Mouse (Mus musculus) hindbrain, embryonic 15.5 days (tissue): ENCODE results near the gene Amacr. TPM values are rescaled to one million over a fixed set of nuclear protein-coding genes. Genes with fewer than 3 reads are reported as not detected.

Experiments
- ATAC-seq: fragments of 200-750 bp; cut with Nextera tagmentation; 2 replicates; pipeline ENCODE4 v1.8.0; 2017; ENCODE audit warnings: low read depth, moderate number of reproducible peaks, moderate TSS enrichment; ENCODE audit not compliant: low FRiP score
- H3K27ac ChIP-seq: fragments of 300-500 bp; sonication (generic); replicated peaks from 2 replicates; pipeline ENCODE4 v1.5.1; 2015; ENCODE audit warnings: mild to moderate bottlenecking, inconsistent platforms
- H3K27me3 ChIP-seq: fragments of 300-500 bp; sonication (generic); 2 replicates; pipeline ENCODE4 v1.6.1; 2015; ENCODE audit warnings: control low read depth, inconsistent platforms
- H3K36me3 ChIP-seq: fragments of 300-500 bp; sonication (generic); 2 replicates; pipeline ENCODE4 v1.6.1; 2015; ENCODE audit warnings: control low read depth, inconsistent platforms
- H3K4me1 ChIP-seq: fragments of 300-500 bp; sonication (generic); replicated peaks from 2 replicates; pipeline ENCODE4 v1.6.1; 2015; ENCODE audit warnings: control low read depth, inconsistent platforms
- H3K4me2 ChIP-seq: fragments of 300-500 bp; sonication (generic); 2 replicates; pipeline ENCODE4 v1.6.1; 2015; ENCODE audit warnings: moderate library complexity, mild to moderate bottlenecking, inconsistent platforms
- H3K4me3 ChIP-seq: fragments of 300-500 bp; sonication (generic); 2 replicates; pipeline ENCODE4 v1.5.1; 2015; ENCODE audit warnings: mild to moderate bottlenecking, inconsistent platforms
- H3K9ac ChIP-seq: fragments of 300-500 bp; sonication (generic); 2 replicates; pipeline ENCODE4 v1.6.1; 2015; ENCODE audit warnings: inconsistent platforms
- H3K9me3 ChIP-seq: fragments of 300-500 bp; sonication (generic); 2 replicates; pipeline ENCODE4 v1.6.1; 2016; ENCODE audit warnings: control low read depth, inconsistent platforms
- WGBS: fragments of 180-500 bp; shearing (Covaris S2); methylation state at CpG from one replicate; pipeline ENCODE4 v1.1.7; 2015; 5-methylcytosine and 5-hydroxymethylcytosine counted together
- polyA plus RNA-seq: library from polyadenylated mRNA; unstranded; fragments of >200 nt; fragmentation: Nextera tagmentation; extraction: Ambion mirVana; gene quantifications from 2 replicates; pipeline ENCODE4 v1.2.1, GENCODE M21; 2015

Gene Amacr
- polyA plus RNA-seq, 1 experiment from 2014 or later: 10.3 TPM

DNA sequence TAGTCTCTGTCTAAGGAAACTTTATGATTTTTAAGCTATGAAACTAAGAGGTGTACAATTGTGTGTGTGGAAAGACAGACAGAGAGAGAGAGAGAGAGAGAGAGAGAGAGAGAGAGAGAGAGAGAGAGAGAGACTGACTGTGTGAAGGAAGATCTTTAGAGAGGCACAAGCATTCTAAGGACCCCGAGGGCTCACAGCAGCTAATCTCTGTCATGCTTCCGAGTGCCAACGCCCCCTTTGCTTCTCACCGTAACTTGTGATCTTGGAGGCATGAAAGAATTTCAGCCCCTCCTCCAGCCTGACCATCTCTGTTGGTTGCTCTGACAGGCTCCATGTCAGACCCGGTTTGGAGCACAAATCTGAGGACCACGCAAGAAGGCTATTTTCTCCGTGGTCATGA lies 18.9 kb downstream of the Amacr start, which contains the start of gene Slc45a2:
Gene Slc45a2 (plus strand): TSS at position 301 of the 400 bp plus-strand sequence.
- Histone ChIP-seq H3K4me2 (peak within 1 kb of the TSS; percentile 21; the same call in 1 of the 2 replicates), H3K4me1 (no peaks in the 10 kb centered on the region), H3K27ac (no peak within 1 kb of the TSS), H3K9me3 (no peaks in the 10 kb centered on the region), H3K36me3 (no peaks in the 10 kb centered on the region), H3K4me3 (no peak within 1 kb of the TSS), H3K27me3 (no peaks in the 10 kb centered on the region), H3K9ac (no peak within 1 kb of the TSS)
- 61% methylated on average over 7 of the region's 7 CpGs for WGBS
- ATAC-seq: no peak

GRCm38 (mm10) chr15:11003791-11004190 lies 22.2 kb downstream of the Amacr start:
- Histone ChIP-seq H3K9me3 (no peaks in the 10 kb centered on the region), H3K9ac (no peak overlapping the region), H3K36me3 (no peaks in the 10 kb centered on the region), H3K27me3 (no peaks in the 10 kb centered on the region), H3K4me1 (no peaks in the 10 kb centered on the region), H3K27ac (no peak overlapping the region), H3K4me2 (no peak overlapping the region), H3K4me3 (no peak overlapping the region)
- whole genome bisulfite sequencing: 90% methylated on average over 4 of the region's 4 CpGs
- ATAC-seq: no peak

DNA sequence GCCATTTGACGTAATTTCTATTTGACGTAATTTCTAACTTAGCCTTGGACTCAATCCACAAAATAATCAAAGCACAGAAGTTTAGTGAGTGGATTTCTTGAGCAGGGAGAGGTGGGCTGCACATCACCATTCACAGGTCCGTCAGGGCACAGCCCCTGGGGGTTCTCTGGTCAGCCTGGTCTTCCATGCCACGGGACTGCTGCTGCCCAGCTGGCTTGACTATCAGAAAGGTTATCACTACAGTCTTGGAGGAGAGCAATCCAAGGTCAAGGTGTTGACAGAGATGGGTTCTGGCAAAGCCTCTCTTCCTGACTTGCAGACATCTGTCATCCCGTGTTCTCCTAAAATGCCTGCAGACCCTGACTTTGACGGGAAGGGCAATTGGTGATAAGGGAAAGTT lies 23.1 kb downstream of the Amacr start:
- no peak overlapping the region for H3K4me2 ChIP-seq
- 88% methylated on average over 6 of the region's 6 CpGs for WGBS
- no peaks in the 10 kb centered on the region for H3K27me3 ChIP-seq
- no peak overlapping the region for H3K27ac ChIP-seq
- no peak for ATAC-seq
- H3K9me3 ChIP-seq: no peaks in the 10 kb centered on the region
- H3K36me3 ChIP-seq: no peaks in the 10 kb centered on the region
- H3K9ac ChIP-seq: no peak overlapping the region
- H3K4me1 ChIP-seq: no peaks in the 10 kb centered on the region
- H3K4me3 ChIP-seq: no peak overlapping the region

DNA sequence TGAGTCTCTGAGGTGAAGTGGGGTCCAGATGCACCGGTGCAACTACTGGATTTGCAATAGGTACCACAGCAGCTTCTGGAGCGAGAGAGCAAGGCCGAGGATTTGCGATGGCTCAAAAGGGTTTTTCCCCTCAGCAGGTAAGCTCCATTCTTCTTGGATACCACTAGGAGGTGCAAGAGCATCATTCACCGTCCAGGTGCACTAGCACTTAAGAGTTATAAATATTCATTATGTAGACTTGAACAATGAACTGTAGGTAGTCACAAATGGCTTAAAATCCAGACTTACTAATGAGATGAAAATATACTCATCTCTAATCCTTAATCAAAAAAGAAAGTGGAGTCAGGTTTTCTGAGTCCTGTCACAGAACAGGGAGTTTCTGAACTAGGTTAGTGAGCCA lies 27.2 kb downstream of the Amacr start:
- H3K36me3 ChIP-seq: no peaks in the 10 kb centered on the region
- no peak overlapping the region for H3K4me3 ChIP-seq
- H3K27me3 ChIP-seq: no peaks in the 10 kb centered on the region
- H3K9me3 ChIP-seq: no peaks in the 10 kb centered on the region
- WGBS: 35% methylated on average over 5 of the region's 5 CpGs
- ATAC-seq: no peak
- H3K4me2 ChIP-seq: no peak overlapping the region
- H3K4me1 ChIP-seq: no peaks in the 10 kb centered on the region
- H3K27ac ChIP-seq: no peak overlapping the region
- no peak overlapping the region for H3K9ac ChIP-seq

DNA sequence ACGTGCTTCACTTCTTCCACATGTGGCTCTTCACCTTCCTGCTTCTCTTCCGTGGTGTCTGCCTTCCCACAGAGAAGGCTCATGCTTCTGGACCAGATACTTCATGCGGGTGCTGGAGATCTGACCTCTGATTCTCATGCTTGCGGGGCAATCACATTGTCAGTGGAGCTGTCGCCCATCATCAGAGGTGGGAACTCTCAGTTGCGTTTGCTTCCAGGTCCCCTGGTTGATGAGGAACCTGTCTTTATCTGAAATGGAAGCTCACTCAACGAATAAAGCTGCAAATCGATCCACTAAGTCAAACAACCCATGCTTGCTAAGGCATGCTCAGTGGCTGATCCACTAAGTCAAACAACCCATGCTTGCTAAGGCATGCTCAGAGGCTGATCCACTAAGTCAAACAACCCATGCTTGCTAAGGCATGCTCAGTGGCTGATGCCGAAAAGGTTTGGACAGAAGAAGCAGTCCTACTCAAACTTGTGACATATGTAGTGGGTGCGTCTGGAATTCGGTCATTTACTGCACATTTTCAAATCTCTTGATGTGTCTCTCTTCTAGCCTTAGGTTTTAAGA lies 29.5 kb downstream of the Amacr start:
- ATAC-seq: no peak
- Histone ChIP-seq H3K36me3 (no peaks in the 10 kb centered on the region), H3K27me3 (no peaks in the 10 kb centered on the region), H3K9ac (no peak overlapping the region), H3K4me3 (no peak overlapping the region), H3K4me1 (no peaks in the 10 kb centered on the region), H3K9me3 (no peaks in the 10 kb centered on the region), H3K4me2 (no peak overlapping the region), H3K27ac (no peak overlapping the region)
- WGBS: 92% methylated on average over 11 of the region's 11 CpGs

- H3K27me3 ChIP-seq: no peaks in the 10 kb centered on the region
- no peaks in the 10 kb centered on the region for H3K9me3 ChIP-seq
- ATAC-seq: no peak
- H3K27ac ChIP-seq: no peak overlapping the region
- H3K9ac ChIP-seq: no peak overlapping the region
- H3K4me1 ChIP-seq: no peaks in the 10 kb centered on the region
- H3K4me2 ChIP-seq: no peak overlapping the region
- H3K36me3 ChIP-seq: no peaks in the 10 kb centered on the region
- H3K4me3 ChIP-seq: no peak overlapping the region
- WGBS: 49% methylated on average over 2 of the region's 2 CpGs
These were observed 33.4 kb downstream of the Amacr start for GRCm38 (mm10) chr15:11014931-11015330.

DNA sequence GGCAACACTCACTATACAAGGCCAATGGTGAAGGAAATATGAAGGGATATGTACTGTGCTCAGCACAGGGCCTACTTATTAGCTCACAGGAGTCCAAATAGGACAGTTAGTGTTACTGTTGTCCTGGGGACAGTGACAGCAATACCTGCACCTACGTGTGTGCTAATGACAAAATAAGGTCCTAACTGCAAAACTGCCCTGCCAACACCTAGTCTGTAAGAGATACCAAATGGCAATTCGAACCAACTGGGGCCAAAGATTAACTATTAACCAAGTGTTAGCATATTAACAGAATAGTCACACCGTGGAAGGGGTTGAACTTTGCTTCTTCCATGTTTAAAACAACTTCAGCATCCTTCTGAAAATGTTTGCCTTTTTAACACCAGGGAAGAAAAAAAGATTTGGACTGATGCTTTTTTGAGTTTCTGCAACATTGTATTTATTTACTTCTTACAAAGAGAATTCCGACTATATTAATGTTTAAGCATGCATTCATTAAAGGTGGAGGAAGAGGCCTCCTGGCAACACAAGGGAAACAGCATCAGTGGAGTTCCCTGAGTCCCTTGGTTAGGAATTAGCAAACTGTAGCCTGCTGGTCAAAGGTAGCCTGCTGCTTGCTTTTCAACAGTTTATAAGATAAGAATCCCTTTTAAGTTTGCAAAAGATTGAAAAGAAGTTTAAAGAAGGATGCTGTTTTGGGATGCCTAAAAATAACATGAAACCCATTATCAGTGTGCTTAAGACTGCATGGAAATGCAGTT lies 45.4 kb downstream of the Amacr start:
- no peak for ATAC-seq
- H3K4me3 ChIP-seq: no peak overlapping the region
- H3K4me1 ChIP-seq: no peaks in the 10 kb centered on the region

DNA sequence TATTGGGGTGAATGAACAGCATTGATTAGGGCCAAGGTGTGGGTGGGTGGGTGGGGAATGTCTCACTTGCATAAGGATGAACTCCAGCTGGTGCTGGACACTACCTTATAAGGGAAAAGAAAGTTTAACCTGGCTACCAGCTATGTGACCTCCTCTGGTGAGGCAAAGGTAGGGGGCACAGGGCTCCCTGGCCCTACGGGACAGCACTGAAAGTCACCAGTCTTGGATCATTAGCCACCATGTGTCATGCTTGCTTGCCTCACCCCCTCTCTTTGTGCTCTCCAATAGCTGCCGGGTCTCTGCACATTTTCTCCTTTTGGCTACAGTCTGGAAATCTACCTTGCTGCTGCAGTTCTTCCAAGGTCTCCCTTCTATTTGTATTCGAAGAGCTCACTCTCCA lies 48.6 kb downstream of the Amacr start:
- Histone ChIP-seq H3K9ac (no peak overlapping the region), H3K27me3 (peaks cover 10% of the 10 kb centered on the region), H3K4me2 (no peak overlapping the region), H3K4me1 (no peaks in the 10 kb centered on the region), H3K4me3 (no peak overlapping the region), H3K27ac (no peak overlapping the region), H3K9me3 (no peaks in the 10 kb centered on the region), H3K36me3 (no peaks in the 10 kb centered on the region)
- 70% methylated on average over 3 of the region's 3 CpGs for WGBS
- ATAC-seq: no peak

More for the DNA sequence above, 45.4 kb downstream of the Amacr start:
- 65% methylated on average over 4 of the region's 4 CpGs for WGBS
- H3K9me3 ChIP-seq: no peaks in the 10 kb centered on the region
- no peaks in the 10 kb centered on the region for H3K27me3 ChIP-seq
- H3K9ac ChIP-seq: no peak overlapping the region
- no peak overlapping the region for H3K4me2 ChIP-seq
- H3K27ac ChIP-seq: no peak overlapping the region
- no peaks in the 10 kb centered on the region for H3K36me3 ChIP-seq

- Histone ChIP-seq H3K27ac (no peak overlapping the region), H3K9me3 (no peaks in the 10 kb centered on the region), H3K27me3 (peaks cover 41% of the 10 kb centered on the region), H3K36me3 (no peaks in the 10 kb centered on the region), H3K4me3 (peak overlapping the region; percentile 45), H3K4me2 (peak overlapping the region; percentile 86), H3K9ac (peak overlapping the region; percentile 37; the same call in 1 of the 2 replicates), H3K4me1 (peaks cover 29% of the 10 kb centered on the region)
- ATAC-seq: peak; percentile 45; the same call in 1 of the 2 replicates
- WGBS: 4% methylated on average over 34 of the region's 34 CpGs
These were observed 54.5 kb downstream of the Amacr start for GRCm38 (mm10) chr15:11035947-11036474.

- no peaks in the 10 kb centered on the region for H3K9me3 ChIP-seq
- peak overlapping the region; percentile 37 for H3K9ac ChIP-seq
- 2% methylated on average over 49 of the region's 49 CpGs for WGBS
- peak overlapping the region; percentile 45 for H3K4me3 ChIP-seq
- ATAC-seq: peak; percentile 55
- peaks cover 29% of the 10 kb centered on the region for H3K4me1 ChIP-seq
- H3K36me3 ChIP-seq: no peaks in the 10 kb centered on the region
- H3K27me3 ChIP-seq: peaks cover 41% of the 10 kb centered on the region
- H3K27ac ChIP-seq: no peak overlapping the region
- peak overlapping the region; percentile 86 for H3K4me2 ChIP-seq
These were observed 55.2 kb downstream of the Amacr start for GRCm38 (mm10) chr15:11036535-11037375.

DNA sequence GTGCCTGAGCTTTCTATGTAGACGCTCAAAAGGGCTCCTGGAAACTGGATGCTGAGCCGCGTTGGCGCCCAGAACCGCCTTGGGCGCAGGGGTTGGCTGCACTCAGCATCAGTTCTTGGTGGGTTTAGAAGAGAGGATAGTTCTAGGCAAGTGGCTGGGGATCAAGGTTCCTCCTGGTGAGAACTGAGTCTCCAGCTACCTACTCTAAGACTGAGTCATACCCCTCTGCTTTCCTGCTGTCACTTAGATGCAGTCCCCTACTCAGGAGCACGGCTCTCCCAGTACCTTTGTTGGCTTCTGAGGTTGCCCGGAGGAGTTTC lies 55.8 kb downstream of the Amacr start:
- peak overlapping the region; percentile 37 for H3K9ac ChIP-seq
- H3K27me3 ChIP-seq: peaks cover 41% of the 10 kb centered on the region
- H3K36me3 ChIP-seq: no peaks in the 10 kb centered on the region
- H3K4me2 ChIP-seq: peak overlapping the region; percentile 86
- no peaks in the 10 kb centered on the region for H3K9me3 ChIP-seq
- no peak overlapping the region for H3K27ac ChIP-seq
- H3K4me3 ChIP-seq: peak overlapping the region; percentile 45
- 3% methylated on average over 8 of the region's 8 CpGs for WGBS
- peak; percentile 25; the same call in 1 of the 2 replicates for ATAC-seq
- H3K4me1 ChIP-seq: peaks cover 29% of the 10 kb centered on the region

DNA sequence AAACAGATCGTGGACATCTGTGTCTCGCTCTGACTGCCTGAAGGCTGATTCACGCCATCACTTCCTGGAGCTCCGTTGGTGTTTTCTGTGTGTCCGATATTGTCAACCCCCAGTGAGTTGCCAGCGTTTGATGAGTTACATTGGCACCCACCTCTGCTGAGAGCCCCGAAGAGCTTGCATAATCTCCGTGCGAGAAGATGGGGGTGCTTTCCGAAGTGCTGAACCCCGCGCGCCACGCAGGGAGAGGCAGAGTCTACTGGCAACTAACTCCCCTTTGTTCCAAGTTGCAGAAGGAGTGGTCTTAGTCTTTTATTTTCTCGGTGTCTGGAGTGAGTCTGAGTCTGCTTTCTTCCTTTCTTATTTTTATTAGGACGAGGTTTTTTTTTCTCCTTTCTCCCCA lies 56.2 kb downstream of the Amacr start, which contains the start of gene Rxfp3:
Gene Rxfp3 (minus strand): TSS at position 281 of the 400 bp plus-strand sequence.
- Histone ChIP-seq H3K9ac (peak within 1 kb of the TSS; percentile 37), H3K4me2 (peak within 1 kb of the TSS; percentile 86), H3K9me3 (no peaks in the 10 kb centered on the region), H3K36me3 (no peaks in the 10 kb centered on the region), H3K27ac (no peak within 1 kb of the TSS), H3K4me3 (peak within 1 kb of the TSS; percentile 45), H3K4me1 (peaks cover 29% of the 10 kb centered on the region), H3K27me3 (peaks cover 41% of the 10 kb centered on the region)
- 2% methylated on average over 16 of the region's 16 CpGs for WGBS
- ATAC-seq: no peak
